Mouse (Mus musculus): ENCODE results near the gene Gprin1. TPM values are rescaled to one million over a fixed set of nuclear protein-coding genes. Genes with fewer than 3 reads are reported as not detected.

Gene Gprin1
- polyA plus RNA-seq (2012) = not detected in 2 replicates

DNA sequence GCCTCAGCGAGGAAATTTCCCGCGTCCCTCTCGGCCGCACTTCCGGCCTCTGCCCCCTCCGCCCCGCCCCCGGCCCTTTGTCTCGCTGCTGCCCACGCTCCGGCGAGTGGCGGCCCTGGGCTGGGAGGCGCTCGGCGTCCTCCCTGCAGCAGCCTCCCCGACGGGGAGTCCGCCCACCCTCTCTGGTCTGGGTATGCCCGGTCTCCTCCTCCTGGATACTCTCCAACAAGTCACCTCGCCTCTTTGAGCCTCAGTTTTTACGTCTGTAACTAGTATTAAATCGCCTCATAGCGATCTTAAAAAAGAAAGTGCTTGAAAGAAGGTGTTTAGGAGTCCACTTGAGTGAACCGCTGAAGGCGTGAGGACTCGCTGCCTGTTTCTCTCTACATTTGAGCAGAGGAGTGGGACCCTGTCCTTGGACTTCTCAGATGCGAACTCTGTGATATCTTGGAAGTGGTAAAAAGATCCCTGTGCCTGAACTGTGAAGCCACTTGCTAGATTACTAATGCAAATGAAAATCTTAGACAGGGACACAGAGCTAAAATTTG is at the start of gene Gprin1:
TSS of gene Gprin1 (minus strand) at position 11 of the 548 bp plus-strand sequence.
- Histone ChIP-seq H3K27me3 (ENCODE audit: control insufficient read depth) (peaks cover 55% of the 10 kb centered on the region), H3K4me1 (ENCODE audit: control insufficient read depth) (no peaks in the 10 kb centered on the region), H3K9me3 (ENCODE audit: control insufficient read depth, low read length) (peaks cover 2% of the 10 kb centered on the region; the same call in 1 of the 2 replicates), H3K36me3 (ENCODE audit: control insufficient read depth) (no peaks in the 10 kb centered on the region), H3K4me3 (replicated peaks) (peak within 1 kb of the TSS; percentile 33)
- TF ChIP-seq TAL1 (IDR thresholded peaks at IDR 0.05; ENCODE audit: low read length) (no peak), GATA1 (IDR thresholded peaks at IDR 0.05; ENCODE audit: low read length) (no peak)

DNA sequence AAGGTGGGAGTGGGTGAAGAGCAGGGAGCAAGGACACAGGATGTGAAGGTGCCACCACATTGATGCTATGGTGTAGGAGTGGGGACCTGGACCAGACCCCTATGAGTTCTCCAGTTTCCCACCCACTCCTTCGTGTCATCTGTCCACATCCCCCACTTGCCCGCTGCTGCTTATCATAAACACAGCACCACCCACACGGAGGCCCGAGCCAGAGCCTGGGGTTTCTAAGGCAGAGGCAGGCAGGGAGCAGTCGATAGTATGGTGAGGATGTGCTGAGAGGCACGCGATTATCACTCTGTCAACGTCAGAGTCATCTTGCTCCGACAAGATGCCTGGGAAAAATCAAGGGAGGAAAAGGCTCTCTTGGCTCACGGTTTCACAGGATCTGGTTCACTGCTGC is 49.1 kb upstream of the Gprin1 start:
- Histone ChIP-seq H3K27me3 (ENCODE audit: control insufficient read depth) (no peaks in the 10 kb centered on the region), H3K4me1 (ENCODE audit: control insufficient read depth) (no peaks in the 10 kb centered on the region), H3K9me3 (ENCODE audit: control insufficient read depth, low read length) (no peaks in the 10 kb centered on the region), H3K4me3 (replicated peaks) (no peak overlapping the region), H3K36me3 (ENCODE audit: control insufficient read depth) (no peaks in the 10 kb centered on the region)
- TF ChIP-seq TAL1 (IDR thresholded peaks at IDR 0.05; ENCODE audit: low read length) (no peak), GATA1 (IDR thresholded peaks at IDR 0.05; ENCODE audit: low read length) (no peak)

DNA sequence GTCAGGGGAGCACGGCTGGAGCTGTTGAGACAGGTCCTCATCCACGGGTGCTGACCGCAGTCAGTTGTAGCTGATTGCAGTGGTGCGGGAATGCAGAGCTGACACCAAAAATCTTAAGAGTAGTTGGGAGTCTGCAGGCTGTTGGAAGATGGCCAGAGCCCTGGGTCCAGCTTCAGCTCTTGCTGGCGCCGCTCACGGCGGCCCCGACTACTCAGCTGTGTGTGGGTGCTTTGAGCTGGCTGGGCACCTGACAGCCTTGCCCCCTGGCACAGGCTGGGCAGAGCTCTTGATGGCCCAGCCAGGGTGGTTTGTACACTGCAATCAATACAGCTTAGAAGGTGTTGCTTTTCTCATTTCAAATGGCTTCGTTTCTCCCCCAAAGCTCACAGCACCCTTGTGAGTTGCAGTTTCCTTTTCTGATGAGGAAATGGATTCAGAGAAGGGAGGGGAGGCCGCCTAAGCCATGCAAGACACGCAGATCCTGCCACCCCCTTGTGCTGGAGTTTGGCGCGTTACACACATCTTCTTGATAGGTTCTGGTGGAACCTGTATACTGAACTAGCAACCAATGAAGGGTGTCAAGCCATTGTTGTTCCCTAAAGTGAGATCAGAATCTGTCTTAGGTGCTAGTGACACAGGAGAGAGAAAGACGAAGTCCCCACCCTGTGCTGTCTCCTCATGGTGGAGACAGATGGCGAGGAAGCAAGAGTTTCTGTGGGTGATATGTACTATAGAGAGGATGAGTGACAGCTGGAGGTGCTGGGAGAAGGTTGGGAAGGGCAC is 48.4 kb upstream of the Gprin1 start:
- H3K4me1 ChIP-seq (ENCODE audit: control insufficient read depth) = no peaks in the 10 kb centered on the region
- H3K9me3 ChIP-seq (ENCODE audit: control insufficient read depth, low read length) = no peaks in the 10 kb centered on the region
- H3K4me3 ChIP-seq (replicated peaks) = no peak overlapping the region
- no peaks in the 10 kb centered on the region for H3K27me3 ChIP-seq (ENCODE audit: control insufficient read depth)
- H3K36me3 ChIP-seq (ENCODE audit: control insufficient read depth) = no peaks in the 10 kb centered on the region
- TF ChIP-seq TAL1 (IDR thresholded peaks at IDR 0.05; ENCODE audit: low read length) (no peak), GATA1 (IDR thresholded peaks at IDR 0.05; ENCODE audit: low read length) (no peak)

DNA sequence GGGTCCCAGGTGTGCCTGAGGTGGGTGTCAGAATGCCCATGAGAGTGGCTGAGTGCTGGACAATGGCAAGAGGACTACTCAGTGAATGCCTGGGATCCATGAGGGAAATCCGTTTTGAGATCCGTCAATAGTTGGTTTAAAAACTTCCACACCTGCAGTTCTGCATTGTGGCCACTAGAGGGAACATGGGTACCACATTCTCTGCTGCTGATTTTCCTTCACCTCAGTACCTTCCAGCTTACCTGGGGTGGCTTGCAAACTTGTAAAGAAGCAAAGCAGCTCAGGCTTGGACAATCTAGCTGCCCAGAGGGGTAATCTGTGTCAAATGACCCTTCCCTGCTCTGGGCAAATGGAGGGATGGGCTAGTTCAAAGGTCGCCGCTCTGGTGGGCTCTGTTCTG is 47.7 kb upstream of the Gprin1 start:
- Histone ChIP-seq H3K4me3 (replicated peaks) (no peak overlapping the region), H3K27me3 (ENCODE audit: control insufficient read depth) (no peaks in the 10 kb centered on the region), H3K9me3 (ENCODE audit: control insufficient read depth, low read length) (no peaks in the 10 kb centered on the region), H3K4me1 (ENCODE audit: control insufficient read depth) (no peaks in the 10 kb centered on the region), H3K36me3 (ENCODE audit: control insufficient read depth) (no peaks in the 10 kb centered on the region)
- TF ChIP-seq TAL1 (IDR thresholded peaks at IDR 0.05; ENCODE audit: low read length) (no peak), GATA1 (IDR thresholded peaks at IDR 0.05; ENCODE audit: low read length) (no peak)

DNA sequence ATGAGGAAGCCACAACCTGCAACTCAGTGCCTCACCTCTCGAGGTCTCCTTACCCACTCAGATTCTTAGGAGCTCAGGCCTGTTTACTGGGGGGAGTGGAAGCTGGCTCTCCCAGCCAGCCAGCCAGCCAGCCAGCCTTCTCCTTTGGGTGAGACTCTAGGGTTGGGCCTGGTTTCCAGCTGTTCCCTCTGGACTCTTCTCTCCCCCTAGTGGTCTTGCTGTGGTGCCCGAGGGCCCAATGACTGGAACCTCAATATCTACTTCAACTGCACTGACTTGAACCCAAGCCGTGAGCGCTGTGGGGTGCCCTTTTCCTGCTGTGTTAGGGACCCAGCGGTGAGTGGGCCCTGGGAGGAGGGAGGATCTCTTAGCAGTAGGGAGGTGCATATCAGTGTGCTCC is 45.2 kb upstream of the Gprin1 start:
- H3K27me3 ChIP-seq (ENCODE audit: control insufficient read depth) = peaks cover 21% of the 10 kb centered on the region
- TF ChIP-seq TAL1 (IDR thresholded peaks at IDR 0.05; ENCODE audit: low read length) (no peak), GATA1 (IDR thresholded peaks at IDR 0.05; ENCODE audit: low read length) (no peak)
- no peak overlapping the region for H3K4me3 ChIP-seq (replicated peaks)
- H3K36me3 ChIP-seq (ENCODE audit: control insufficient read depth) = no peaks in the 10 kb centered on the region
- no peaks in the 10 kb centered on the region for H3K9me3 ChIP-seq (ENCODE audit: control insufficient read depth, low read length)
- H3K4me1 ChIP-seq (ENCODE audit: control insufficient read depth) = peaks cover 4% of the 10 kb centered on the region

DNA sequence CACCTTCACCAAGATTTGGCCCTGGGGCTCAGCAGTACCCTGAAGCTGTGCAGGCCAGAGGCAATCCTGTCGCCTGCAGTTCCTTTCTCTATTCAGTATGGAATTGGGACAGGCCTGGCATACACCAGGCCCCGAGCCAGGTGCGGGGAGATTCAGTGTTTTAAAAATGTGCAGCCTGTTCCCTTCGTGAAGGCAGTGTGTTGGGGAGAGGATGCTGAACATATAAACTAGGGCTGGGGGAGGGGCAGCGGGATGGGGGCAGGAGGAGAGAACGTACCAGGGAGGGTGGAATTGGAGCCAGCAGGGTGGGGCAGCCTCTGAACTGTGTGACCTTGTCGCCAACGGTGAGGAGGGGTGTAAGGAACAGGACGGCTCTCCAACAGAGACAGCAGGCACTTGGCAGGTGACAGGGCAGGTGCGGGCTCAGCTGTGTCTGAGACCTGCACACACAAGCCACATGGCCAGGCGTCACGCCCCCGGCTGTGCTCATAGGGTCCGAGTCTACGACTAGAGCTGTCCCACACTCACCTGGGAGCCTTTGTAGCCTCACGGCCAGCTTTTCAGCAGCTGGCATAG is 44.4 kb upstream of the Gprin1 start:
- peaks cover 11% of the 10 kb centered on the region for H3K4me1 ChIP-seq (ENCODE audit: control insufficient read depth)
- no peak overlapping the region for H3K4me3 ChIP-seq (replicated peaks)
- TF ChIP-seq TAL1 (IDR thresholded peaks at IDR 0.05; ENCODE audit: low read length) (no peak), GATA1 (IDR thresholded peaks at IDR 0.05; ENCODE audit: low read length) (no peak)
- H3K9me3 ChIP-seq (ENCODE audit: control insufficient read depth, low read length) = peaks cover 4% of the 10 kb centered on the region
- H3K27me3 ChIP-seq (ENCODE audit: control insufficient read depth) = peaks cover 28% of the 10 kb centered on the region
- no peaks in the 10 kb centered on the region for H3K36me3 ChIP-seq (ENCODE audit: control insufficient read depth)

DNA sequence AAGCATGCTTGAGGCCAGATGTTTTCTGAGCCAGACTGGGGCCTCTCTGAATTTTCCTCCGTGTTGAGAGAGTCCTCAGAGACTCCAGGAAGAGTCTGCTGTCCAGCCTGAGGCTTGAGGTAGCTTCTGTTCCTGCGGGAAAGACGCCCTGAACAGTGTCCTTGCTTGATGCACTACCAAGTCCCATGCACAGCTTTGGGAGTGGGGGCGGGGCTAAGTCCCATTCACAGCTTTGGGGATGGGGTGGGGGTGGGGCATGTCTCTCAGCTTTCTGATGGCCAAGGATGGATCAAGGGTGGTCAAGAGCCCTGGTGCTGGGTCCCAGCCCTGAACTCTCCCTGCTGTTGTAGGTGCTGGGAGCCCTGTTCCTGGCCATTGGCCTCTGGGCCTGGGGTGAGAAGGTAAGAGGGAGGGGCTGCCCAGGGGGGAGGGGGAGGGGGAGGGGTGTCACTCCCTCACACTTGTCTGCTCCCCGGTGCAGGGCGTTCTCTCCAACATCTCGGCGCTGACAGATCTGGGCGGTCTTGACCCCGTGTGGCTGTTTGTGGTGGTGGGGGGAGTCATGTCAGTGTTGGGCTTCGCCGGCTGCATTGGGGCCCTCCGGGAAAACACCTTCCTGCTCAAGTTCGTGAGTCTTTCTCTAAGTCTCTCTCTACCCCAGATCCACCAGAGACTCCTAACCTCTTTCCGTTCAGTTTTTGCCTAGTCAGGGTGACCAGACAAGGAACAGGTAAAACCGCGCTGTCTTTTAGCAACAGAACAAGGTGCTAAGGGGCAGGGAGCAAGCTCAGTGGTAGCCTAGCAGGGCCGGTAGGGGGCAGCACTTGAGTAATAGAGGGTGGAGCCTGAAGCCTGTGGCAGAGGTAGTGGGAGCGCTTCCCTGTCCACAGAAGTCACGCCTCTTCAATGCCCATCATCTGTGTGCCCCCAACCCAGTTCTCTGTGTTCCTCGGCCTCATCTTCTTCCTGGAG is 42.9 kb upstream of the Gprin1 start:
- Histone ChIP-seq H3K4me3 (replicated peaks) (no peak overlapping the region), H3K9me3 (ENCODE audit: control insufficient read depth, low read length) (peaks cover 7% of the 10 kb centered on the region), H3K27me3 (ENCODE audit: control insufficient read depth) (peaks cover 35% of the 10 kb centered on the region), H3K36me3 (ENCODE audit: control insufficient read depth) (no peaks in the 10 kb centered on the region), H3K4me1 (ENCODE audit: control insufficient read depth) (peaks cover 14% of the 10 kb centered on the region)
- TF ChIP-seq GATA1 (IDR thresholded peaks at IDR 0.05; ENCODE audit: low read length) (no peak), TAL1 (IDR thresholded peaks at IDR 0.05; ENCODE audit: low read length) (no peak)

DNA sequence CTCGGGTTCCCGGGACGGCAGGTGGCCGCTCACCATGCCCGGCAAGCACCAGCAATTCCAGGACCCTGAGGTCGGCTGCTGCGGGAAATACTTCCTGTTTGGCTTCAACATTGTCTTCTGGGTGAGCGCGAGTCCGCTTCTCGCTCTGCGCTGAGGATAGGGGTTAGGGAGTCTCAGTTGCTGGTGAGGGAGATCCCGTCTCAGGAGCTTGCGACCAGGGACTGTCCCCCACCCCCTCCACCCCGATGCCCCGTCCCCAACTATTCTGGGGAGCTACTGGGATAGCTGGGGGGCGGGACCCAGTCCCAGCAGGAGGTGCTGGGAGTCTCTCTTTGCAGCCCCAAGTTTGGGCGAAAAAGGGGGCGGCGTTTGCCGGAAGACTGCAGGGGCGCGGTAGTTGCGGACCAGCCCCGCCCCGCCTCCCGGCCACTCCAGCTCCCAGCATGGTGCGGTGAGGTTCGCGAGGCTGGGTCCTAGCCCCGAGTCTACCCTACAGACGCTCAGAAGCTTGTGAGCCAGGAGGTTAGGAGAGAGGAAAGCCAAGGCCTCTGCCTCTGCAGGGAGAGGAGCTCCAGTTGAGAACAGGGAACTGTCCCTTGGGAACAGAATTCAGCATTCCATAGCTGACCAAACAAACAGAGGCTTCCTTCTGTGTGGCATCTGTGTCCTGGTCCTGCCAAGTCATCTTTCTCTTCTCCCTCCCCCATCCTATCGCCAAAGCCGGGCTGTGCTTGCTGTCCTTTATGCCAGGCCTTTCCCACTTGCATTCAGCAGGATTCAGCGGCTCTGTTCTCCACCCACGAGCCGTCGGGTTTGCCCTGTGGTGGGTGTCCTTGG is 40.1 kb upstream of the Gprin1 start:
- peaks cover 35% of the 10 kb centered on the region for H3K27me3 ChIP-seq (ENCODE audit: control insufficient read depth)
- H3K4me1 ChIP-seq (ENCODE audit: control insufficient read depth) = peaks cover 14% of the 10 kb centered on the region
- no peaks in the 10 kb centered on the region for H3K36me3 ChIP-seq (ENCODE audit: control insufficient read depth)
- H3K9me3 ChIP-seq (ENCODE audit: control insufficient read depth, low read length) = peaks cover 7% of the 10 kb centered on the region
- peak overlapping the region; percentile 46 for H3K4me3 ChIP-seq (replicated peaks)
- TF ChIP-seq TAL1 (IDR thresholded peaks at IDR 0.05; ENCODE audit: low read length) (no peak), GATA1 (IDR thresholded peaks at IDR 0.05; ENCODE audit: low read length) (no peak)

Measured in erythroblast, embryonic 14.5 days (primary cell).